Mouse (Mus musculus): ENCODE measurements around the gene Slit1.

DNA sequence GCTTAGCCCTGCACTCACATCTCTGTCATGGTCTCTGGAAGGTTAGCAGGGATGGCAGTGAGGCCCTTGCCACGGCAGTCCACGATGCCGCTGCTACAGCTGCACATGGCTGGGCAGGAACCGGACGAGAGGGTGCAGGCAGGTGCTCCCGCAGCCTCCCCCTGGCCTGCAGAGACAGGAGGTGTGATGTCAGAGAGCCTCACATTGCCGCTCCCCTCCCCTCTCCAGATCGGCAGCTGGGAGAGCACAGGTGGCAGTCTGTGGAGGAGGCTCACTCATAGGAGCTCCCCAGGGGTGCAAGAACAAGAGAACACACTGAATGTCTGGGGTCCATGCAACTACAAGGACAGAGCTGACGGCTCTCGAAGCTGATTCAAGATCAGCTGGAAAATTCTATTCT lies 94.1 kb downstream of the Slit1 start:
- no peak for TF ChIP-seq CTCF (IDR thresholded peaks at IDR 0.05; ENCODE audit: insufficient read depth, low read length)
- no peak for TF ChIP-seq POLR2A (IDR thresholded peaks at IDR 0.05; ENCODE audit: borderline replicate concordance, extremely low read depth, low read depth, low read length)
